Mouse (Mus musculus): ENCODE results near the gene Samhd1. TPM values are rescaled to one million over a fixed set of nuclear protein-coding genes. Genes with fewer than 3 reads are reported as not detected.
A peak's percentile ranks its signal among the peaks of the same experiment; 100 is the strongest.

Samhd1 gene
- polyA plus RNA-seq, 1 experiment = 82.5 TPM

GRCm38 (mm10) chr2:157055721-157056120 lies 79.3 kb downstream of the Samhd1 start:
- Histone ChIP-seq H3K27me3 (ENCODE audit: control insufficient read depth, insufficient read depth, low read length, poor library complexity, severe bottlenecking) (no peaks in the 10 kb centered on the region), H3K4me1 (ENCODE audit: control insufficient read depth, insufficient read depth, low read length) (peaks cover 10% of the 10 kb centered on the region), H3K36me3 (ENCODE audit: control insufficient read depth, insufficient read depth, low read length, poor library complexity, severe bottlenecking) (no peaks in the 10 kb centered on the region), H3K27ac (ENCODE audit: insufficient read depth, low read length) (no peak overlapping the region), H3K9me3 (replicated peaks; ENCODE audit: control insufficient read depth, insufficient read depth, low read length, poor library complexity, severe bottlenecking) (no peaks in the 10 kb centered on the region), H3K9ac (ENCODE audit: low read depth, poor library complexity, severe bottlenecking) (no peak overlapping the region), H3K4me3 (ENCODE audit: low read depth, low read length) (no peak overlapping the region)
- TF ChIP-seq EP300 (IDR thresholded peaks at IDR 0.05; ENCODE audit: insufficient read depth, low read depth, low read length) (no peak), CTCF (IDR thresholded peaks at IDR 0.05; ENCODE audit: low read depth, low read length) (no peak), POLR2A (IDR thresholded peaks at IDR 0.05; ENCODE audit: insufficient read depth, low read length) (no peak)

GRCm38 (mm10) chr2:157054816-157055215 lies 80.2 kb downstream of the Samhd1 start:
- Histone ChIP-seq H3K4me3 (ENCODE audit: low read depth, low read length) (no peak overlapping the region), H3K27ac (ENCODE audit: insufficient read depth, low read length) (0 out of 2 replicates have a peak overlapping the region, but pooled peaks have one; percentile 34), H3K36me3 (ENCODE audit: control insufficient read depth, insufficient read depth, low read length, poor library complexity, severe bottlenecking) (no peaks in the 10 kb centered on the region), H3K27me3 (ENCODE audit: control insufficient read depth, insufficient read depth, low read length, poor library complexity, severe bottlenecking) (no peaks in the 10 kb centered on the region), H3K9me3 (replicated peaks; ENCODE audit: control insufficient read depth, insufficient read depth, low read length, poor library complexity, severe bottlenecking) (no peaks in the 10 kb centered on the region), H3K4me1 (ENCODE audit: control insufficient read depth, insufficient read depth, low read length) (peaks cover 8% of the 10 kb centered on the region), H3K9ac (ENCODE audit: low read depth, poor library complexity, severe bottlenecking) (peak overlapping the region; percentile 20; the same call in 1 of the 2 replicates)
- TF ChIP-seq CTCF (IDR thresholded peaks at IDR 0.05; ENCODE audit: low read depth, low read length) (no peak), EP300 (IDR thresholded peaks at IDR 0.05; ENCODE audit: insufficient read depth, low read depth, low read length) (no peak), POLR2A (IDR thresholded peaks at IDR 0.05; ENCODE audit: insufficient read depth, low read length) (no peak)

GRCm38 (mm10) chr2:157054297-157054696 lies 80.8 kb downstream of the Samhd1 start:
- Histone ChIP-seq H3K36me3 (ENCODE audit: control insufficient read depth, insufficient read depth, low read length, poor library complexity, severe bottlenecking) (no peaks in the 10 kb centered on the region), H3K4me3 (ENCODE audit: low read depth, low read length) (no peak overlapping the region), H3K9ac (ENCODE audit: low read depth, poor library complexity, severe bottlenecking) (no peak overlapping the region), H3K27ac (ENCODE audit: insufficient read depth, low read length) (peak overlapping the region; percentile 34; the same call in 1 of the 2 replicates), H3K9me3 (replicated peaks; ENCODE audit: control insufficient read depth, insufficient read depth, low read length, poor library complexity, severe bottlenecking) (no peaks in the 10 kb centered on the region), H3K27me3 (ENCODE audit: control insufficient read depth, insufficient read depth, low read length, poor library complexity, severe bottlenecking) (no peaks in the 10 kb centered on the region), H3K4me1 (ENCODE audit: control insufficient read depth, insufficient read depth, low read length) (peaks cover 8% of the 10 kb centered on the region)
- TF ChIP-seq EP300 (IDR thresholded peaks at IDR 0.05; ENCODE audit: insufficient read depth, low read depth, low read length) (no peak), CTCF (IDR thresholded peaks at IDR 0.05; ENCODE audit: low read depth, low read length) (no peak), POLR2A (IDR thresholded peaks at IDR 0.05; ENCODE audit: insufficient read depth, low read length) (no peak)

- no peak overlapping the region for H3K9ac ChIP-seq (ENCODE audit: low read depth, poor library complexity, severe bottlenecking)
- H3K4me1 ChIP-seq (ENCODE audit: control insufficient read depth, insufficient read depth, low read length) = peaks cover 8% of the 10 kb centered on the region
- no peaks in the 10 kb centered on the region for H3K27me3 ChIP-seq (ENCODE audit: control insufficient read depth, insufficient read depth, low read length, poor library complexity, severe bottlenecking)
- no peak overlapping the region for H3K4me3 ChIP-seq (ENCODE audit: low read depth, low read length)
- no peaks in the 10 kb centered on the region for H3K9me3 ChIP-seq (replicated peaks; ENCODE audit: control insufficient read depth, insufficient read depth, low read length, poor library complexity, severe bottlenecking)
- H3K36me3 ChIP-seq (ENCODE audit: control insufficient read depth, insufficient read depth, low read length, poor library complexity, severe bottlenecking) = no peaks in the 10 kb centered on the region
- H3K27ac ChIP-seq (ENCODE audit: insufficient read depth, low read length) = 0 out of 2 replicates have a peak overlapping the region, but pooled peaks have one; percentile 34
- TF ChIP-seq CTCF (IDR thresholded peaks at IDR 0.05; ENCODE audit: low read depth, low read length) = peak; percentile 33
- TF ChIP-seq EP300 (IDR thresholded peaks at IDR 0.05; ENCODE audit: insufficient read depth, low read depth, low read length) = no peak
Measured at GRCm38 (mm10) chr2:157053787-157054186, 81.3 kb downstream of the Samhd1 start.

GRCm38 (mm10) chr2:157053124-157053523 lies 81.9 kb downstream of the Samhd1 start:
- Histone ChIP-seq H3K4me3 (ENCODE audit: low read depth, low read length) (no peak overlapping the region), H3K4me1 (ENCODE audit: control insufficient read depth, insufficient read depth, low read length) (peaks cover 8% of the 10 kb centered on the region), H3K27me3 (ENCODE audit: control insufficient read depth, insufficient read depth, low read length, poor library complexity, severe bottlenecking) (no peaks in the 10 kb centered on the region), H3K27ac (ENCODE audit: insufficient read depth, low read length) (no peak overlapping the region), H3K9ac (ENCODE audit: low read depth, poor library complexity, severe bottlenecking) (no peak overlapping the region), H3K36me3 (ENCODE audit: control insufficient read depth, insufficient read depth, low read length, poor library complexity, severe bottlenecking) (no peaks in the 10 kb centered on the region), H3K9me3 (replicated peaks; ENCODE audit: control insufficient read depth, insufficient read depth, low read length, poor library complexity, severe bottlenecking) (no peaks in the 10 kb centered on the region)
- TF ChIP-seq POLR2A (IDR thresholded peaks at IDR 0.05; ENCODE audit: insufficient read depth, low read length) (no peak), CTCF (IDR thresholded peaks at IDR 0.05; ENCODE audit: low read depth, low read length) (no peak), EP300 (IDR thresholded peaks at IDR 0.05; ENCODE audit: insufficient read depth, low read depth, low read length) (no peak)

GRCm38 (mm10) chr2:157052448-157052847 lies 82.6 kb downstream of the Samhd1 start:
- Histone ChIP-seq H3K4me3 (ENCODE audit: low read depth, low read length) (no peak overlapping the region), H3K9ac (ENCODE audit: low read depth, poor library complexity, severe bottlenecking) (no peak overlapping the region), H3K27me3 (ENCODE audit: control insufficient read depth, insufficient read depth, low read length, poor library complexity, severe bottlenecking) (no peaks in the 10 kb centered on the region), H3K4me1 (ENCODE audit: control insufficient read depth, insufficient read depth, low read length) (peaks cover 5% of the 10 kb centered on the region), H3K36me3 (ENCODE audit: control insufficient read depth, insufficient read depth, low read length, poor library complexity, severe bottlenecking) (no peaks in the 10 kb centered on the region), H3K27ac (ENCODE audit: insufficient read depth, low read length) (no peak overlapping the region), H3K9me3 (replicated peaks; ENCODE audit: control insufficient read depth, insufficient read depth, low read length, poor library complexity, severe bottlenecking) (no peaks in the 10 kb centered on the region)
- TF ChIP-seq EP300 (IDR thresholded peaks at IDR 0.05; ENCODE audit: insufficient read depth, low read depth, low read length) (no peak), CTCF (IDR thresholded peaks at IDR 0.05; ENCODE audit: low read depth, low read length) (no peak), POLR2A (IDR thresholded peaks at IDR 0.05; ENCODE audit: insufficient read depth, low read length) (no peak)
